Mouse (Mus musculus) heart, adult 2 months (tissue): Measurements from ENCODE around the gene Olfr1392. TPM values are rescaled to one million over a fixed set of nuclear protein-coding genes. Genes with fewer than 3 reads are reported as not detected.
A peak's percentile ranks its signal among the peaks of the same experiment; 100 is the strongest.

Experiments used
- DNase-seq, 2 experiments: peaks; one replicate each; pipeline ENCODE4 v3.0.0; 2021
- H3K27ac ChIP-seq: fragments of 200-600 bp; 2 replicates; pipeline ENCODE4 v1.8.1; 2022
- H3K27me3 ChIP-seq: fragments of 200-500 bp; 2 replicates; pipeline ENCODE4 v1.6.1; 2012; ENCODE audit warnings: mild to moderate bottlenecking, low read length, inconsistent platforms, mixed read lengths; ENCODE audit not compliant: control insufficient read depth, insufficient read depth
- H3K36me3 ChIP-seq: fragments of 200-500 bp; 2 replicates; pipeline ENCODE4 v1.6.1; 2012; ENCODE audit warnings: low read length, inconsistent platforms; ENCODE audit not compliant: control insufficient read depth, insufficient read depth
- H3K4me1 ChIP-seq: fragments of 200-500 bp; 2 replicates; pipeline ENCODE4 v1.6.1; 2011; ENCODE audit warnings: low read length; ENCODE audit not compliant: control insufficient read depth, insufficient read depth
- H3K4me3 ChIP-seq: fragments of 200-600 bp; 2 replicates; pipeline ENCODE4 v1.8.1; 2022
- H3K79me2 ChIP-seq: fragments of 200-500 bp; replicated peaks from 2 replicates; pipeline ENCODE4 v1.6.1; 2012; ENCODE audit warnings: mild to moderate bottlenecking, inconsistent platforms, low read length, moderate library complexity, mixed read lengths; ENCODE audit not compliant: control insufficient read depth, insufficient read depth
- H3K9ac ChIP-seq: fragments of 200-500 bp; 2 replicates; pipeline ENCODE4 v1.6.1; 2012; ENCODE audit warnings: low read depth, mild to moderate bottlenecking, control low read depth, inconsistent platforms, low read length, mixed read lengths
- CTCF ChIP-seq: fragments of 200-600 bp; IDR thresholded peaks from 2 replicates; pipeline ENCODE4 v1.8.1; 2022; ENCODE audit warnings: antibody characterized with exemption, mild to moderate bottlenecking, moderate library complexity
- EP300 ChIP-seq: fragments of 200-500 bp; IDR thresholded peaks from 2 replicates; pipeline ENCODE4 v1.6.1; 2011; ENCODE audit warnings: low read depth, low read length, control low read depth; ENCODE audit not compliant: insufficient read depth
- POLR2A ChIP-seq: fragments of 200-500 bp; IDR thresholded peaks from 2 replicates; pipeline ENCODE4 v1.6.1; 2011; ENCODE audit warnings: mild to moderate bottlenecking, low read depth, low read length, control low read depth; ENCODE audit not compliant: insufficient read depth
- WGBS: fragments of 180-500 bp; shearing (Covaris S2); methylation state at CpG from one replicate; pipeline ENCODE4 v1.1.7; 2018; 5-methylcytosine and 5-hydroxymethylcytosine counted together
- intact Hi-C: fragments of 180-260 bp; cut with DNase I; formaldehyde crosslinking; loops from one replicate; pipeline ENCODE4 v1.15.1; 2025
- polyA plus RNA-seq: library from polyadenylated mRNA; depleted of rRNA; stranded (reverse); fragments of >200 nt; gene quantifications from 2 replicates; pipeline ENCODE4 v1.2.3, GENCODE M21; 2012
- total RNA-seq, 2 experiments: library from RNA; stranded (reverse); gene quantifications; 2 replicates each; pipeline ENCODE4 v1.2.3; 2021

Olfr1392 gene
- total and polyA plus RNA-seq, 3 experiments: 0.08 TPM; not detected in 2

DNA sequence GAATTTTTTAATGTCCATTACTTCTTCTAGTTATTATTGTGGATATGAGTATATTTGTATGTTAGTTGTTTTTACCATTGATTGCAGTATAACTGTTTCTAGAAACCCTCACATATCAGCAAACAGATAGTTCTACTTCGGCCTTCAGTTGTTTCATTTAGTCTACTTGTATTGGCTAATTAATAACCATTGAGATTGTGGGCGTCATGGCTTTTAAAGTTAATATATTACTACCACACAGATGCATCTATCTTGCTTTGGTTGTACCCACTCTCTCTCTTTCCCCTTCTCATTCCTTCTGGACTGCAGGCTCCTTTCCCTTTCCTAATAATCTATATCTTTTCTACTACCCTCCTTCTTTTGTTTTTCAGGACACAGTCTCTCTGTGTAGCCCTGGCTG is 25.8 kb upstream of the Olfr1392 start:
- TF ChIP-seq EP300 (no peak), CTCF (no peak), POLR2A (no peak)
- H3K79me2 ChIP-seq: peaks cover 7% of the 10 kb centered on the region
- intact Hi-C loops: no loop called here
- H3K36me3 ChIP-seq: peaks cover 29% of the 10 kb centered on the region
- H3K4me3 ChIP-seq: no peak overlapping the region
- no peak for DNase-seq
- no peak overlapping the region for H3K27ac ChIP-seq
- peaks cover 13% of the 10 kb centered on the region for H3K4me1 ChIP-seq
- WGBS: 95% methylated on average over 2 of the region's 2 CpGs
- H3K27me3 ChIP-seq: no peaks in the 10 kb centered on the region
- no peak overlapping the region for H3K9ac ChIP-seq

GRCm38 (mm10) chr11:49259829-49260228 is 25.3 kb upstream of the Olfr1392 start:
- 8% methylated on average over 1 of the region's 1 CpGs for WGBS
- Histone ChIP-seq H3K4me1 (peaks cover 13% of the 10 kb centered on the region), H3K36me3 (peaks cover 25% of the 10 kb centered on the region), H3K9ac (no peak overlapping the region), H3K27ac (no peak overlapping the region), H3K79me2 (peaks cover 4% of the 10 kb centered on the region), H3K27me3 (no peaks in the 10 kb centered on the region), H3K4me3 (no peak overlapping the region)
- no peak for TF ChIP-seq POLR2A
- TF ChIP-seq CTCF: no peak
- no peak for TF ChIP-seq EP300
- DNase-seq: no peak
- intact Hi-C loops: no loop called here

DNA sequence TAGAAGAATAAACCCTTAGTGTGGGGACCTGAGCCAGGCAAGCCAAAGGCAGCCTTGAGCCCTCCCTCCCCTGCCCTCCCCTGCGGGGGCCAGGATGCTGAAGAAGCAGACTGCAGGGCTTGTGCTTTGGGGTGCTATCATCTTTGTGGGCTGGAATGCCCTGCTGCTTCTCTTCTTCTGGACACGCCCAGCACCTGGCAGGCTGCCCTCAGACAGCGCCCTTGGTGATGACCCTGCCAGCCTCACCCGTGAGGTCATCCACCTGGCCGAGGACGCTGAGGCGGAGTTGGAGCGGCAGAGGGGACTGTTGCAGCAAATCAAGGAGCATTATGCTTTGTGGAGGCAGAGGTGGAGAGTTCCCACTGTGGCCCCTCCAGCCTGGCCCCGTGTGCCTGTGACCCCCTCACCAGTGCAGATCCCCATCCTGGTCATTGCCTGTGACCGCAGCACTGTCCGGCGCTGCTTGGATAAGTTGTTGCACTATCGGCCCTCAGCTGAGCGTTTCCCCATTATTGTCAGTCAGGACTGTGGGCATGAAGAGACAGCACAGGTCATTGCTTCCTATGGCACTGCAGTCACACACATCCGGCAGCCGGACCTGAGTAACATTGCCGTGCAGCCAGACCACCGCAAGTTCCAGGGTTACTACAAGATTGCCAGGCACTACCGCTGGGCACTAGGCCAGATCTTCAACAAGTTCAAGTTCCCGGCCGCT is 24.3 kb upstream of the Olfr1392 start:
- intact Hi-C loops: no loop called here
- 57% methylated on average over 21 of the region's 21 CpGs for WGBS
- TF ChIP-seq CTCF (no peak), EP300 (0 out of 2 replicates have a peak, but pooled peaks have one; percentile 26)
- no peaks in the 10 kb centered on the region for H3K27me3 ChIP-seq
- peaks cover 4% of the 10 kb centered on the region for H3K79me2 ChIP-seq
- H3K36me3 ChIP-seq: peaks cover 25% of the 10 kb centered on the region
- H3K27ac ChIP-seq: peak overlapping the region; percentile 42
- H3K9ac ChIP-seq: 0 out of 2 replicates have a peak overlapping the region, but pooled peaks have one; percentile 19
- peaks cover 13% of the 10 kb centered on the region for H3K4me1 ChIP-seq
- H3K4me3 ChIP-seq: no peak overlapping the region
- peak; percentile 73 to 81 for DNase-seq

- intact Hi-C loops: no loop called here
- no peaks in the 10 kb centered on the region for H3K27me3 ChIP-seq
- TF ChIP-seq CTCF (no peak), POLR2A (no peak)
- peaks cover 4% of the 10 kb centered on the region for H3K79me2 ChIP-seq
- H3K9ac ChIP-seq: no peak overlapping the region
- H3K4me3 ChIP-seq: no peak overlapping the region
- 92% methylated on average over 14 of the region's 14 CpGs for WGBS
- H3K36me3 ChIP-seq: peaks cover 24% of the 10 kb centered on the region
- H3K4me1 ChIP-seq: peaks cover 11% of the 10 kb centered on the region
- peak overlapping the region; percentile 42 for H3K27ac ChIP-seq
- DNase-seq: no peak
These were observed 23.7 kb upstream of the Olfr1392 start for GRCm38 (mm10) chr11:49261313-49261855.

- Histone ChIP-seq H3K9ac (0 out of 2 replicates have a peak overlapping the region, but pooled peaks have one; percentile 14), H3K4me3 (no peak overlapping the region), H3K36me3 (peaks cover 18% of the 10 kb centered on the region), H3K27me3 (no peaks in the 10 kb centered on the region), H3K79me2 (peaks cover 4% of the 10 kb centered on the region), H3K27ac (peak overlapping the region; percentile 15), H3K4me1 (peaks cover 13% of the 10 kb centered on the region)
- intact Hi-C loops: no loop called here
- DNase-seq: no peak
- TF ChIP-seq EP300 (no peak), POLR2A (no peak), CTCF (no peak)
- WGBS: 69% methylated on average over 5 of the region's 5 CpGs
These were observed 22.8 kb upstream of the Olfr1392 start for GRCm38 (mm10) chr11:49262286-49262685.

- TF ChIP-seq CTCF (no peak), EP300 (no peak), POLR2A (no peak)
- H3K4me1 ChIP-seq: peaks cover 14% of the 10 kb centered on the region
- DNase-seq: no peak
- no peak overlapping the region for H3K9ac ChIP-seq
- peaks cover 16% of the 10 kb centered on the region for H3K36me3 ChIP-seq
- H3K79me2 ChIP-seq: peaks cover 4% of the 10 kb centered on the region
- no peak overlapping the region for H3K27ac ChIP-seq
- 64% methylated on average over 6 of the region's 6 CpGs for WGBS
- no peak overlapping the region for H3K4me3 ChIP-seq
- no peaks in the 10 kb centered on the region for H3K27me3 ChIP-seq
- intact Hi-C loops: no loop called here
These were observed 21.9 kb upstream of the Olfr1392 start for GRCm38 (mm10) chr11:49263149-49263548.
